Mouse (Mus musculus): Measurements from ENCODE around the gene Atp1a1. TPM values are rescaled to one million over a fixed set of nuclear protein-coding genes. Genes with fewer than 3 reads are reported as not detected.

Gene Atp1a1
- total RNA-seq (2023), result 74.4 and 76.1 TPM in 2 replicates

GRCm38 (mm10) chr3:101604550-101605223, at the start of gene Atp1a1:
TSS of gene Atp1a1 (minus strand) at chr3:101604684.

Other genes starting within 250 kb of the Atp1a1 start
- 0.57 and 0.69 TPM in 2 replicates for gene Igsf3, start 227.6 kb downstream of the Atp1a1 start, total RNA-seq (2023)
- gene Mab21l3, start 244.3 kb upstream of the Atp1a1 start, total RNA-seq (2023), result 0.13 TPM in 1 of 2 replicates, not detected in the other

All from neutrophil, adult 65 days (primary cell).